Mouse (Mus musculus): Measurements from ENCODE around the gene Fbxw25. TPM values are rescaled to one million over a fixed set of nuclear protein-coding genes. Genes with fewer than 3 reads are reported as not detected.

Fbxw25 gene
- polyA plus RNA-seq, 1 experiment from 2014 or later = not detected

DNA sequence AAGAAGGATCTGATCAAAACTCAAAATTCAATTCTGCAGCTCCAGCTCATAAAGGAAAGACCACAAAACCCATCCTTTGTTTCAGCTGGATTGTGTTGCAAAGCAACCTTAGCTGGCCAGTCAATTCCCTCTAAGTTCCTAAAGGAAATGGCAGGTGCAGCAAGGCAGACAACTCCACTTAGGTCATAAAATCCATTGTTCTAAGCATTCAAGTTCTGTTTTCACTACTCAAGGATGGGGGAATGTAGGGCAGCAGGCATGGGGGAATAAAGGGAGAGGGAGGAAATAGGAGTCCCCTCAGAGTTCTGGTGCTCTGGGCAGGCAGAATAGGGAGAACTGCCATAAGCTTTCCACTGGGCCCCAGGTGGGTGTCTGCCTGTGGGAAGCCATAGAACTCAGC lies 67.2 kb downstream of the Fbxw25 start:
- no peaks in the 10 kb centered on the region for H3K36me3 ChIP-seq (ENCODE audit: control insufficient read depth, insufficient read depth, low read length)
- no peak overlapping the region for H3K4me3 ChIP-seq (ENCODE audit: low read depth, low read length)

More for the DNA sequence above, 67.2 kb downstream of the Fbxw25 start:
- no peaks in the 10 kb centered on the region for H3K9me3 ChIP-seq (ENCODE audit: control insufficient read depth, low read length)
- H3K4me1 ChIP-seq (replicated peaks; ENCODE audit: control insufficient read depth, insufficient read depth) = no peaks in the 10 kb centered on the region
- no peaks in the 10 kb centered on the region for H3K27me3 ChIP-seq (ENCODE audit: control insufficient read depth, insufficient read depth, low read length)
- no peak for TF ChIP-seq EP300 (optimal IDR thresholded peaks at IDR 0.05)
- TF ChIP-seq CTCF (IDR thresholded peaks at IDR 0.05; ENCODE audit: low read depth) = no peak
- H3K27ac ChIP-seq (replicated peaks) = no peak overlapping the region
- ATAC-seq (ENCODE audit: low FRiP score, low TSS enrichment) = no peak
- H3K9ac ChIP-seq (ENCODE audit: low read length) = no peak overlapping the region
- no peak for DNase-seq (ENCODE audit: low spot score)
- H3K4me2 ChIP-seq (replicated peaks; ENCODE audit: low read depth) = no peak overlapping the region

Other genes with a start within 250 kb of the Fbxw25 start
- gene Fbxw16, start 215.5 kb downstream of the Fbxw25 start, polyA plus RNA-seq (2015; fragmentation: Nextera tagmentation; extraction: Ambion mirVana) = not detected in 2 replicates
- not detected in 2 replicates for gene Fbxw19, start 168.8 kb downstream of the Fbxw25 start, polyA plus RNA-seq (2015; fragmentation: Nextera tagmentation; extraction: Ambion mirVana)
- not detected in 2 replicates for gene Fbxw15, start 96.4 kb downstream of the Fbxw25 start, polyA plus RNA-seq (2015; fragmentation: Nextera tagmentation; extraction: Ambion mirVana)
- not detected in 2 replicates for gene Fbxw24, start 38.6 kb downstream of the Fbxw25 start, polyA plus RNA-seq (2015; fragmentation: Nextera tagmentation; extraction: Ambion mirVana)
- not detected in 2 replicates for gene Fbxw18, start 38.0 kb upstream of the Fbxw25 start, polyA plus RNA-seq (2015; fragmentation: Nextera tagmentation; extraction: Ambion mirVana)
- gene Fbxw26, start 81.4 kb upstream of the Fbxw25 start, polyA plus RNA-seq (2015; fragmentation: Nextera tagmentation; extraction: Ambion mirVana) = not detected in 2 replicates
- gene Fbxw27, start 126.0 kb upstream of the Fbxw25 start, polyA plus RNA-seq (2015; fragmentation: Nextera tagmentation; extraction: Ambion mirVana) = not detected in 2 replicates
- gene Spink8, start 147.6 kb upstream of the Fbxw25 start, polyA plus RNA-seq (2015; fragmentation: Nextera tagmentation; extraction: Ambion mirVana) = not detected in 2 replicates
- gene Nme6, start 168.1 kb upstream of the Fbxw25 start, polyA plus RNA-seq (2015; fragmentation: Nextera tagmentation; extraction: Ambion mirVana) = 33.0 and 35.4 TPM in 2 replicates
- 1.5 and 2.2 TPM in 2 replicates for gene Camp, start 185.0 kb upstream of the Fbxw25 start, polyA plus RNA-seq (2015; fragmentation: Nextera tagmentation; extraction: Ambion mirVana)
- 17.8 and 18.4 TPM in 2 replicates for gene Cdc25a, start 210.9 kb upstream of the Fbxw25 start, polyA plus RNA-seq (2015; fragmentation: Nextera tagmentation; extraction: Ambion mirVana)

All from stomach, postnatal 0 days (tissue).